Mouse (Mus musculus): ENCODE measurements around the gene Ms4a7. TPM values are rescaled to one million over a fixed set of nuclear protein-coding genes. Genes with fewer than 3 reads are reported as not detected.

Gene Ms4a7
- polyA plus RNA-seq, 3 experiments from 2014 or later = 0.68 TPM; not detected in 2

Other genes with a start within 250 kb of the Ms4a7 start
- not detected for gene 1700017D01Rik, start 205.3 kb downstream of the Ms4a7 start, polyA plus RNA-seq (2017; shearing (Covaris generic))
- gene 1700025F22Rik, start 170.8 kb downstream of the Ms4a7 start, polyA plus RNA-seq (2017; shearing (Covaris generic)) = not detected
- gene Ms4a13, start 139.4 kb downstream of the Ms4a7 start, polyA plus RNA-seq (2017; shearing (Covaris generic)) = not detected
- not detected for gene Ms4a12, start 103.7 kb downstream of the Ms4a7 start, polyA plus RNA-seq (2017; shearing (Covaris generic))
- 10 to 100 TPM in 1 of 3 experiments, 1 to 10 TPM in 1, under 1 TPM in 1; 0.94 to 10.9 (median 6.5) TPM for gene Ms4a1, start 69.9 kb downstream of the Ms4a7 start, polyA plus RNA-seq (2017; shearing (Covaris generic))
- gene Ms4a5, start 52.3 kb downstream of the Ms4a7 start, polyA plus RNA-seq (2017; shearing (Covaris generic)) = not detected
- gene Ms4a14, start 21.7 kb downstream of the Ms4a7 start, polyA plus RNA-seq (2017; shearing (Covaris generic)) = not detected
- gene Ms4a4a, start 39.4 kb upstream of the Ms4a7 start, polyA plus RNA-seq (2017; shearing (Covaris generic)) = 1 to 10 TPM in 2 of 3 experiments, not detected in 1; 1.2 to 3.9 TPM
- gene Ms4a4c, start 68.6 kb upstream of the Ms4a7 start, polyA plus RNA-seq (2017; shearing (Covaris generic)) = 10 to 100 TPM; 37.0 to 78.1 (median 53.9) TPM
- 1,000 to 10,000 TPM; 2,395 to 2,899 (median 2,705) TPM for gene Ms4a4b, start 107.4 kb upstream of the Ms4a7 start, polyA plus RNA-seq (2017; shearing (Covaris generic))
- 10 to 100 TPM; 17.0 to 36.7 (median 21.0) TPM for gene Ms4a6c, start 133.2 kb upstream of the Ms4a7 start, polyA plus RNA-seq (2017; shearing (Covaris generic))
- 100 to 1,000 TPM; 382 to 635 (median 544) TPM for gene Gm8369, start 149.8 kb upstream of the Ms4a7 start, polyA plus RNA-seq (2017; shearing (Covaris generic))
- gene Ms4a6b, start 180.4 kb upstream of the Ms4a7 start, polyA plus RNA-seq (2017; shearing (Covaris generic)) = 1,000 to 10,000 TPM; 1,170 to 1,320 (median 1,200) TPM
- 1 to 10 TPM; 2.1 to 5.3 (median 3.7) TPM for gene Ms4a4d, start 200.7 kb upstream of the Ms4a7 start, polyA plus RNA-seq (2017; shearing (Covaris generic))

All from inflammation-experienced regulatory T-cells, adult 6 months (primary cell).